Mouse (Mus musculus) testis, postnatal 10 days (tissue): ENCODE results near the gene Dot1l.

Experiments
- DNase-seq: peaks from one replicate; pipeline ENCODE4 v3.0.0; 2021; ENCODE audit warnings: low spot score

Dot1l gene

GRCm38 (mm10) chr10:80758651-80759050 lies 3.6 kb downstream of the Dot1l start:
- DNase-seq, result no peak

- DNase-seq, result no peak
Measured at GRCm38 (mm10) chr10:80760596-80761524, 5.9 kb downstream of the Dot1l start.

GRCm38 (mm10) chr10:80761821-80762220 lies 6.8 kb downstream of the Dot1l start:
- no peak for DNase-seq

- DNase-seq, result no peak
Measured at GRCm38 (mm10) chr10:80763502-80763901, 8.5 kb downstream of the Dot1l start.

GRCm38 (mm10) chr10:80765746-80766145 lies 10.7 kb downstream of the Dot1l start:
- DNase-seq, result no peak

- DNase-seq, result no peak
Measured at GRCm38 (mm10) chr10:80766161-80766815, 11.3 kb downstream of the Dot1l start.

GRCm38 (mm10) chr10:80768365-80768764 lies 13.4 kb downstream of the Dot1l start:
- no peak for DNase-seq

GRCm38 (mm10) chr10:80773816-80774215 lies 18.8 kb downstream of the Dot1l start:
- DNase-seq, result no peak

- peak; percentile 87 for DNase-seq
Measured at GRCm38 (mm10) chr10:80774549-80774948, 19.5 kb downstream of the Dot1l start.

- DNase-seq, result no peak
Measured at GRCm38 (mm10) chr10:80774981-80775380, 20.0 kb downstream of the Dot1l start.

GRCm38 (mm10) chr10:80775731-80776130 lies 20.7 kb downstream of the Dot1l start:
- DNase-seq, result no peak

GRCm38 (mm10) chr10:80776358-80776869 lies 21.4 kb downstream of the Dot1l start:
- DNase-seq, result no peak

- DNase-seq, result no peak
Measured at GRCm38 (mm10) chr10:80777123-80777522, 22.1 kb downstream of the Dot1l start.

- DNase-seq, result no peak
Measured at GRCm38 (mm10) chr10:80779565-80779964, 24.6 kb downstream of the Dot1l start.

GRCm38 (mm10) chr10:80784302-80784701 lies 29.3 kb downstream of the Dot1l start:
- DNase-seq, result no peak

GRCm38 (mm10) chr10:80784871-80785270 lies 29.9 kb downstream of the Dot1l start:
- DNase-seq, result no peak

- no peak for DNase-seq
Measured at GRCm38 (mm10) chr10:80785963-80786362, 31.0 kb downstream of the Dot1l start.

GRCm38 (mm10) chr10:80787517-80787916 lies 32.5 kb downstream of the Dot1l start:
- no peak for DNase-seq

GRCm38 (mm10) chr10:80790761-80791404 lies 35.9 kb downstream of the Dot1l start:
- no peak for DNase-seq

GRCm38 (mm10) chr10:80791476-80792174 lies 36.6 kb downstream of the Dot1l start:
- DNase-seq, result no peak

GRCm38 (mm10) chr10:80792175-80793032 lies 37.4 kb downstream of the Dot1l start:
- peak; percentile 66 for DNase-seq
